Mouse (Mus musculus) midbrain, embryonic 16.5 days (tissue): ENCODE measurements around the gene Ighmbp2. TPM values are rescaled to one million over a fixed set of nuclear protein-coding genes. Genes with fewer than 3 reads are reported as not detected.

ENCODE experiments used
- ATAC-seq: fragments of 200-750 bp; cut with Nextera tagmentation; 2 replicates; pipeline ENCODE4 v1.8.0; 2017; ENCODE audit warnings: moderate TSS enrichment
- H3K27ac ChIP-seq: fragments of 300-500 bp; sonication (generic); 2 replicates; pipeline ENCODE4 v1.5.1; 2014; ENCODE audit warnings: mild to moderate bottlenecking, low read length, mixed read lengths
- H3K27me3 ChIP-seq: fragments of 300-500 bp; sonication (generic); 2 replicates; pipeline ENCODE4 v1.6.1; 2014; ENCODE audit warnings: low read depth, low read length, mixed read lengths; ENCODE audit not compliant: control insufficient read depth, insufficient read depth
- H3K36me3 ChIP-seq: fragments of 300-500 bp; sonication (generic); 2 replicates; pipeline ENCODE4 v1.6.1; 2014; ENCODE audit warnings: mild to moderate bottlenecking, low read length, moderate library complexity, mixed read lengths; ENCODE audit not compliant: control insufficient read depth, insufficient read depth
- H3K4me1 ChIP-seq: fragments of 300-500 bp; sonication (generic); 2 replicates; pipeline ENCODE4 v1.6.1; 2014; ENCODE audit warnings: mild to moderate bottlenecking, low read length, mixed read lengths; ENCODE audit not compliant: control insufficient read depth, insufficient read depth
- H3K4me2 ChIP-seq: fragments of 300-500 bp; sonication (generic); 2 replicates; pipeline ENCODE4 v1.6.1; 2014; ENCODE audit warnings: mild to moderate bottlenecking, low read length, mixed read lengths
- H3K4me3 ChIP-seq: fragments of 300-500 bp; sonication (generic); 2 replicates; pipeline ENCODE4 v1.5.1; 2014; ENCODE audit warnings: low read depth, mild to moderate bottlenecking, low read length, moderate library complexity, mixed read lengths
- H3K9ac ChIP-seq: fragments of 300-500 bp; sonication (generic); 2 replicates; pipeline ENCODE4 v1.6.1; 2014; ENCODE audit warnings: low read depth, low read length, mixed read lengths
- H3K9me3 ChIP-seq: fragments of 300-500 bp; sonication (generic); replicated peaks from 2 replicates; pipeline ENCODE4 v1.6.1; 2014; ENCODE audit warnings: mild to moderate bottlenecking, low read length, mixed read lengths; ENCODE audit not compliant: control insufficient read depth, poor library complexity, severe bottlenecking
- WGBS: fragments of 180-500 bp; shearing (Covaris S2); extraction: QIAGEN DNeasy Blood & Tissue Kit; methylation state at CpG from one replicate; pipeline ENCODE4 v1.1.7; 2014; 5-methylcytosine and 5-hydroxymethylcytosine counted together
- polyA plus RNA-seq: library from polyadenylated mRNA; unstranded; fragments of >200 nt; fragmentation: Nextera tagmentation; extraction: Ambion mirVana; gene quantifications from 2 replicates; pipeline ENCODE4 v1.2.1, GENCODE M21; 2015

Ighmbp2 gene
- polyA plus RNA-seq = 10.8 and 11.2 TPM in 2 replicates

DNA sequence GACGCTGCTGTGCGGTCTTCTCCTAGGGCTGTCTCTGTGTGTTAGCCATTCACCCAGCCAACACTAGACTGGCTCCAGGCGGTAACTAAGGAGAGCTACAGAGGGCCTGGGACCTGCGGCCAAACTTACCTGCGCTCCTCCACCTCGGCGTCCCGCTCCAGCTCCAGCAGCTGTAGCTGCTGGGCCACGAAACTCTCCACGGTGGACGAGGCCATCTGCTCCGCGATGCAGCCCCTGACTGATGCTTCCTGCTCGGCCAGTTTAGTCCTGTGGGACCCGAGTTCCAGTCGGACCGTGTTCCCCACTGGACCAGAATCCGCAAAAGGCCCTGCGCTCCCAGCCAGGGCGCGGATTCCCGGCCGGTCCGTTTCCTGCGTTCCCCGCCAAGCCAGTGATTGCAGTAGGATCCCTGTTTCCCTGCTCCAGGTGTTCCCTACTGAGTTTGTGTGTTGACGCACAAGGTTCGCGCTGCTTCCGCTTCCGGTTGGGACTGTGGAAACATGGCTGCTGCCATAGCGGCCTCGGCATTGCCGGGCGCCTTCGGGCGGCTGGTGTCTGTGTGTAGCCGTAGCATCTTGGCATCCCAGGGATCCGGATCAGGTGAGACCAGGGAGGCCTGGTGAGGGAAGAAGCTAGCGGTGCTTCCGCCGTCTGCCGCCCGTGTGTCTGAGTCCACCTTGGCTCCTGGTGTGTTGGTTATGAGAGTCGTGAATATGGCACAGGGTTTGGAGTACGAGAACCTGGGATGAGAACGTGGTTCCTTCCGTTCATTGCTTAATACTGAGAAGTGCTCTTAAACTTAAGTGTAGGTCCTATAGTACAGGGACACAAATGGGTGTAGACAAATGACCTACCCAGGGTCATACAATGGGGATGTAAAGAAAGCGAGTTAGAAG is at the start of gene Ighmbp2, which contains the start of gene Mrpl21:
Gene Ighmbp2, minus strand, starts transcription at position 446 of the 896 bp plus-strand sequence.
Gene Mrpl21, plus strand, starts transcription at position 330 of the 896 bp plus-strand sequence.
- Histone ChIP-seq H3K9ac (peak within 1 kb of the TSS; percentile 85), H3K4me3 (peak within 1 kb of the TSS; percentile 74), H3K27me3 (no peaks in the 10 kb centered on the region), H3K36me3 (peaks cover 29% of the 10 kb centered on the region), H3K4me2 (peak within 1 kb of the TSS; percentile 82), H3K27ac (peak within 1 kb of the TSS; percentile 68), H3K4me1 (peaks cover 27% of the 10 kb centered on the region), H3K9me3 (no peaks in the 10 kb centered on the region)
- WGBS = under 1% methylated on average over 49 of the region's 49 CpGs
- peak; percentile 95 for ATAC-seq

DNA sequence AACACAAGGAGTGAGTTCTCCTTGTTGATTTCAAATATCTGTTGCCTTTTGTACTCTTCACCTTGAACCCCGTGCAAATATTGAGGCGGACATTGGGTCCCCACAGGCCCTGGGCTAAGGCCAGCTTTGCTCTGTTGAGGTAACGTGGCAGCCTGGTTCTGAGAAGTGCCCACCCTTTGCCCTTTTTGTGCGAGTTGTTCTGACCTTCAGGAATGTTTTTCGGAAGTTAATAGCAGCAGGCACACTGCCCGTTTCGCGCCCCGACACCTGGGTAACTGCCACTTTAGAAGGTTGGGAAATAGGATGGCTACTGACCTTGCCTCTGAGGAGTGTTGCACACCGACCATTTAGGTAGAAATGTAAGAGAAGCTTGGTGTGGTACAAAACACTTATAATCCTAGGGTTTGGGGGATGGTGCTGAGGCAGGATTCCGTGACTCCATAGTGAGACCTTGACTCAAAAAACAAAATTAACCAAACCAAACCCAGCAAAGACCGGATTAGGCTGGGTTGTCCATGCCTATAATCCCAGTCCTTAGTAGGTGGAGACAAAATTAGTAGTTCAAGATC is 43.7 kb upstream of the Ighmbp2 start:
- WGBS = 81% methylated on average over 12 of the region's 12 CpGs
- Histone ChIP-seq H3K4me3 (no peak overlapping the region), H3K4me1 (peaks cover 32% of the 10 kb centered on the region), H3K9me3 (no peaks in the 10 kb centered on the region), H3K36me3 (no peaks in the 10 kb centered on the region), H3K27me3 (peaks cover 17% of the 10 kb centered on the region), H3K27ac (peak overlapping the region; percentile 85), H3K9ac (no peak overlapping the region), H3K4me2 (no peak overlapping the region)
- ATAC-seq = no peak

DNA sequence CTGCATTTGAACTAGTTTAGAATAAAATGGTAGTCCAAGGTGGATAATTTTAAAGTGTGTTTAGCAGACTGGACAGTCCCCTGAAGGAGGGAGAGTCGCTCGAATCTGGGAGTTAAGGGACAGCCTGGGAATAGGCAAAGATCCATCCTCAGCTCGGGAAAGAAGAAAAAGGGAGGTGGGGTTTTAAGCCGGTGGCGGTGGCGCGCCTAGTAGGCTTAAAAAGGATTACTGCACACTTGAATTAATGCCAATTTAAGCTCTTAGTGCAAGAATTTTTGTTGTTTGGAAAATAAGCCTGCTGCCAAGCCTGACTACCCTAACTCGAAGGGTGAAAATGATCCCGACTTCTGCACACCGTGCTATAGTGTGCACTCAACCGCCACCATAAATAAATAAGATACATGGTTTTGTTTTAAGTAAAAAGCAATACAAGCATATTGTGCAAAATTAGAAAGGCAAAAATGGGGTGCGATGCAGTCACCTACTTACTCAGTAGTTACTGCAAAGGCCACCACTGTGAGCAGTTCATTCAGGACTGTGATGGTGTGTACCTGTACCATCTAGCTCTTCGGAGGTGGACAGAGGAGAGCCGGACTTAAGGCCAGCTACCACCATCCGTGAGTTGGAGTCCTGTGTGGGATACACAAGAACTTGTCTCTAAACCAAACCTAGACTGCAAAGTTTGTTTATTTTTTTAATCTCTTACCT is 43.1 kb upstream of the Ighmbp2 start:
- peak overlapping the region; percentile 89 for H3K4me2 ChIP-seq
- H3K9me3 ChIP-seq = no peaks in the 10 kb centered on the region
- H3K4me1 ChIP-seq = peaks cover 32% of the 10 kb centered on the region
- WGBS = 17% methylated on average over 15 of the region's 15 CpGs
- H3K4me3 ChIP-seq = peak overlapping the region; percentile 50
- peak overlapping the region; percentile 85 for H3K27ac ChIP-seq
- H3K27me3 ChIP-seq = peaks cover 17% of the 10 kb centered on the region
- peak overlapping the region; percentile 67; the same call in 1 of the 2 replicates for H3K9ac ChIP-seq
- H3K36me3 ChIP-seq = no peaks in the 10 kb centered on the region
- no peak for ATAC-seq

DNA sequence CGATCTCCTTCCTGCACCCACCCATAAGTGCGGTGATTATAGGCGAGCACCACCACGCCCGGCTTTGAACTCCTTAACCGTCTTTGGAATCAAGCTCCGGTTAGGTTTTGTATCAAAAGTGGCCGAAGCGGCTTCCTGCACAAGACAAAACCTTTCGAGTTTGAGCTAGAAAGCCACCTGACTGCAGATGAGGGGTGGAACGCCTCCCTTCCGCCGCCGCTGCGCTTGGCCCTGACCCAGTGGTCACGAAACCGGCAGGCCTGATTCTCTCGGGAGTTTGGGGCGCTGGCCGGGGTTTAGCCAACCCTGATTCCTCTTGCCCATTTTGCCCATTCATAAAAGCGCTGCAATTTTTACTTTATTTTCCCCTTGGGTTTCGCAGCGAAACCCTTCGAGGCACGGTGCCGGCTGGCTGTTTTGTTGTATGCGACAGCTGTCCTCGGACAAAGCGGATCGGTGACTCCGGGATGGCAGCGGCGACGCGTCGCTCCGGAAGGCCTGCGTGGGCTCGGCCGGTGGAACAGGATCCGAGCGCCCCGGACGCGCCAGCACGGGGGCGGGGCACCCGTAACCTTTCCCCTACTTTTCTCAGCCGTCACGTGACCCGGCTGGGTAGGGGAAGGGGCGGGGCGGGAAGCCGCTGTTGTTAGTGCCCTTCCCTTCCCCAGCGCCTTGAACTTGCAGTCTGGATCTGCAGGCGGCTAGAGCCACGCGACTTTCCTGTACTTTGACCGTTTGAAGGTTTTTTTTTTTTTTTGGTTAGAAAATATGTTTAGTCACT is 42.3 kb upstream of the Ighmbp2 start:
- no peaks in the 10 kb centered on the region for H3K36me3 ChIP-seq
- H3K27ac ChIP-seq = peak overlapping the region; percentile 85
- under 1% methylated on average over 59 of the region's 59 CpGs for WGBS
- peak; percentile 61 for ATAC-seq
- peak overlapping the region; percentile 67 for H3K9ac ChIP-seq
- no peaks in the 10 kb centered on the region for H3K9me3 ChIP-seq
- peak overlapping the region; percentile 50 for H3K4me3 ChIP-seq
- H3K4me1 ChIP-seq = peaks cover 32% of the 10 kb centered on the region
- H3K4me2 ChIP-seq = peak overlapping the region; percentile 89
- peaks cover 20% of the 10 kb centered on the region for H3K27me3 ChIP-seq

DNA sequence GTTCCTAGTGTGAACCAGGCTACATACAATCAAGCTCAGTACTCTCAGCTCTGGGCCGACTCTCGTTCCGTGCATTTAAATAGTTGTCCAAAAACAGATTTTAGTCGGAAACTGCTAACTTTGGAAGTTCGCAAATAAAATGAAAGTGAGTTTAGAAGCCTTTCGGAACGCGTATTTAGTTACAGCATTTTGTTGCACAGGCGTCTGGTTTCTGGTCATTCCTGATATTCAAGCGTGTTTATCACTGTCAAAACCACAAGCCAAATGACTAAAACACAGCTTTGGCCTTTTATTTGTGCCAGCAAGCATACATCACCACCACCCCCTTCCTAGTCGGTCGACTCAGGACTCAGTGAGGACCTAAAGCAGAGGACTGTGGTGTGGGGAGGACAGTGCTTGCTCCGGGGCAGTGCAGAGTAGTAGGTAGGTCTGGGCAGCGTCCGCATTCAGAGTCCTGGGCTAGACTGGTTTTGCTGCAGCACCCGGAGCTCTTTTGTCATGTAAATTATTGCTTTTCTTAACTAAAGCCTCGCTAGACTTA is 41.5 kb upstream of the Ighmbp2 start:
- no peaks in the 10 kb centered on the region for H3K36me3 ChIP-seq
- H3K4me2 ChIP-seq = peak overlapping the region; percentile 89
- no peaks in the 10 kb centered on the region for H3K9me3 ChIP-seq
- H3K27ac ChIP-seq = peak overlapping the region; percentile 85
- peaks cover 20% of the 10 kb centered on the region for H3K27me3 ChIP-seq
- 3% methylated on average over 17 of the region's 17 CpGs for WGBS
- H3K4me1 ChIP-seq = peaks cover 32% of the 10 kb centered on the region
- H3K9ac ChIP-seq = peak overlapping the region; percentile 5; the same call in 1 of the 2 replicates
- ATAC-seq = no peak
- H3K4me3 ChIP-seq = peak overlapping the region; percentile 50

DNA sequence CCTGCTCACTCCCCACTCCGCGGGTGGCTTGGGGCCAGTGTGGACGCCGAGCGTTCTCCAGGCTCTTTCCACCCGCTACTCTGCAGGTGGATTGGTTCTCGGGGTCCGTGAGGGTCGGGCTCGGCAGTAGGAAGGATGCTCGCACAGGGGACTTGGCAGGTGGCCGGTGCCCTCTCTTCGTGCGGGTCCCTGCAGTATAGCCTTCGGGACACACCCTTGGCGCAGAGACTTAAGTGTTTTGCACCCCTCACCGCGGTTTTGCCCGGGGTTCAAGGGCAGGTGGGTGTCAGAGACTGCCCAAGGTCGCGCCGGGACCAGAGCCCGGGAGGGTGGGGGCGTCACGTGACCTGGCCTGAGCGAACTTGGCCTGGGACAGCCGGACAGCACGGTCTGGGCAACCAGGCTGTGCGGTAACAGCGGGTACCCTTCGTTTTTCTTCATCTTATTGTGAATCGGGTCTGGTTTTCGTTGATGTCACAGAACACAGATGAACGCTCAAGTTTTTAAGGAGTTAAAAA is 41.0 kb upstream of the Ighmbp2 start:
- peaks cover 32% of the 10 kb centered on the region for H3K4me1 ChIP-seq
- H3K27me3 ChIP-seq = peaks cover 20% of the 10 kb centered on the region
- peak overlapping the region; percentile 85 for H3K27ac ChIP-seq
- peak overlapping the region; percentile 89 for H3K4me2 ChIP-seq
- H3K9ac ChIP-seq = peak overlapping the region; percentile 66
- H3K9me3 ChIP-seq = no peaks in the 10 kb centered on the region
- ATAC-seq = peak; percentile 15
- no peaks in the 10 kb centered on the region for H3K36me3 ChIP-seq
- peak overlapping the region; percentile 50 for H3K4me3 ChIP-seq
- under 1% methylated on average over 34 of the region's 34 CpGs for WGBS

DNA sequence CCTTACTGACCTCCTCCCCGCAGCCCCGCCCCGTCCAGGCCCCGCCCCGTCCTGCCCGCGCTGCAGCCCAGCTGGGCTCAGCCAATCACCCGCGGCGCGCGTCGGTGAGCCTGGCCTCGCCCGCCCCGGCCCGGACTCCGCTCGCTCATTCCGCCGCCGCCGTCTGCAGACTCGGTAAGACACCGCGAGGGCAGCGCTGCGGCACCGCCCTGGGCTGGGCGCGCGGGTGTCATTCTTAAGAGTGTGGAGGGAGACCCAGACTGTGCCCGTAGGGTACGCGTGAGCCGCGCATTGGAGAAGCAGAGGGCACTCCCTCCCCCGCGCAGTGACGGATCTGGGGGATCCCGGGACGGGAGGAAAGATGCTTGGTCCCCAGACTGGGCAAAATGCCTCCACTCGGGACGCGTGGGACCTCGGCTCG is 40.4 kb upstream of the Ighmbp2 start:
- Histone ChIP-seq H3K4me3 (peak overlapping the region; percentile 50), H3K27me3 (peaks cover 20% of the 10 kb centered on the region), H3K9ac (peak overlapping the region; percentile 66), H3K27ac (peak overlapping the region; percentile 50; the same call in 1 of the 2 replicates), H3K36me3 (no peaks in the 10 kb centered on the region), H3K4me1 (peaks cover 32% of the 10 kb centered on the region), H3K9me3 (no peaks in the 10 kb centered on the region), H3K4me2 (peak overlapping the region; percentile 89)
- ATAC-seq = peak; percentile 66
- WGBS = 1% methylated on average over 46 of the region's 47 CpGs
